Mouse (Mus musculus) gastrocnemius, adult 2 months (tissue): Measurements from ENCODE around the gene Efna5. TPM values are rescaled to one million over a fixed set of nuclear protein-coding genes. Genes with fewer than 3 reads are reported as not detected.

ENCODE experiments used
- DNase-seq: peaks from one replicate; pipeline ENCODE4 v3.0.0; 2022
- H3K27ac ChIP-seq: fragments of 200-600 bp; 2 replicates; pipeline ENCODE4 v1.8.1; 2022; ENCODE audit warnings: mild to moderate bottlenecking
- H3K4me3 ChIP-seq: fragments of 200-600 bp; 2 replicates; pipeline ENCODE4 v1.8.1; 2022; ENCODE audit warnings: mild to moderate bottlenecking, moderate library complexity
- CTCF ChIP-seq: fragments of 200-600 bp; IDR thresholded peaks from 2 replicates; pipeline ENCODE4 v1.8.1; 2022; ENCODE audit warnings: antibody characterized with exemption, mild to moderate bottlenecking, moderate library complexity
- intact Hi-C: fragments of 180-260 bp; cut with DNase I; formaldehyde crosslinking; loops from one replicate; pipeline ENCODE4 v1.15.1; 2025
- total RNA-seq, 2 experiments: library from RNA; stranded (reverse); gene quantifications; 2 replicates each; pipeline ENCODE4 v1.2.3; 2021

Gene Efna5
- total RNA-seq, 2 experiments from 2014 or later = 0.13 to 0.86 TPM

DNA sequence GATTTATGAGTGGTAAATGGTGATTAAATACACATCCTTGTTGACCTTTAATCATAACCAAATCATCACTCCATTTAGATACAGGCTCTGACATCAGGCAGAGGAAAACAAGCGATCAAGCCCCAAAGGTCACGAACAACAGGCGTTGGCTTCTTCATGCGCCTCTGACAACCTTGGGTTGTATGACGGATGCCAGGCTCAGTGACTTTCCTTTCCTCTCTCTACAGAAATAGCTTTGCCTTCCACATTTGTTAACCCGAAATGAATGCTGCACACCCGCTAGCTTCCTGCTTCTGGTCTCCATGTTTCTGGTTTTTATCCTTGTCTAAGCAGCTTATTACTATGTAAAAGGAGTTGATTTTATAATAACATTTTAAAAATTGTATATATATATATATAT lies 244.2 kb downstream of the Efna5 start:
- Histone ChIP-seq H3K27ac (no peak overlapping the region), H3K4me3 (no peak overlapping the region)
- DNase-seq = no peak
- intact Hi-C loops = no loop called here
- no peak for TF ChIP-seq CTCF

DNA sequence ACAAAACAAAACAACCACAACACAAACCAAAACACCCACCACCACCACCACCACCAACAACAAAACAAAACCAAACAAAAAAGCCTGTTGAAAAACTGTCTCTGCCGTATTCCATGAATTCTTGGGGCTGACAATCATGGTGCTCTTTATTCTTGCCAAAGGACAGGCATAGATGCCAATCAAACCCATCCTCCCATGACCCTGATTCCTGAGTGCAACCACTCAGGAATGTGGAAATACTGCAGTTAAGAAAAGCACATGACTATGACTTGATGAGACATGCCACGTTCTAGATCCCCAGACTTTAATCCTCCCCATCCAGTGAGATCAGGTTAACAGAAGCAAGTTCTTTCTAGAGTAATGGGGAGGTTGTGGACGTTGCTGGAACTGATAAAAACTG lies 246.2 kb downstream of the Efna5 start:
- no peak overlapping the region for H3K27ac ChIP-seq
- H3K4me3 ChIP-seq = no peak overlapping the region
- TF ChIP-seq CTCF = no peak
- intact Hi-C loops = no loop called here
- no peak for DNase-seq

DNA sequence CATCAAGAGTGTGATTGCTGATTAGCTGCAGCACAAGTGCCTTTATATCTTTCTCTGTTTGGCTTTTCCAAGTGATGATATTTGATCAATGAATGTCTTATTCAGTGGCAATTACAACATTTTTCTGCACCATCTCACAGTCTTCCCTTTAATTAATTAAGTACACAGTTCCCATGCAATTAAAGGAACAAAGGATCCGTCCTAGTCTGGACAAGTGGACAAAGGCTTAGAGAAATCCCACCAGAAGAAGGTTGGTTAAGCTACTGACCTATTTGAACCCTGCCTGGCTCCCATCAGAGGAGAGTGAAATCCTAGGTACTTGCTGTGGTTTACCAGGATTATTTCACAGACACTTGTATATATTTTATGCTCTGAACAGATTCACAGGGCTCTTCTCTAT lies 252.6 kb downstream of the Efna5 start:
- Histone ChIP-seq H3K27ac (no peak overlapping the region), H3K4me3 (no peak overlapping the region)
- TF ChIP-seq CTCF = no peak
- no peak for DNase-seq
- intact Hi-C loops = no loop called here

DNA sequence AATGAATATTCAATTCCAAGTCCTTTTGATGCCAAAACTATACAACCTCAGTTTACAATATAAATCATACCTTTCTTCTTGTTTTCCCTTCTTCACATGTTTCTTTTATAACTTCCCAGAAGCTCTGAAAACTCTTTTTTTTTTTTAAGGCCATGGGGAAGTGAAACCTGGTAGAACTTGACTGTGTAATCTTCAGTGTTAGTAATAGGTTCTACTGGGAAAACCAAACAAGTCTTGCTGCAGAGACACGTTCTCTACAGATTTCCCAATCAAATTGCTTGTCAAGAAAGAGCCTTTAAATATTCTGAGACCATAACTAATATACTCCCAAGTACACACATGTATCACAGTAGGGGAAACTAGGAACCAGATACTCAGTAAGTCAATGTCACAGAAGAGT lies 253.6 kb downstream of the Efna5 start:
- DNase-seq = no peak
- intact Hi-C loops = no loop called here
- Histone ChIP-seq H3K4me3 (no peak overlapping the region), H3K27ac (no peak overlapping the region)
- TF ChIP-seq CTCF = no peak

DNA sequence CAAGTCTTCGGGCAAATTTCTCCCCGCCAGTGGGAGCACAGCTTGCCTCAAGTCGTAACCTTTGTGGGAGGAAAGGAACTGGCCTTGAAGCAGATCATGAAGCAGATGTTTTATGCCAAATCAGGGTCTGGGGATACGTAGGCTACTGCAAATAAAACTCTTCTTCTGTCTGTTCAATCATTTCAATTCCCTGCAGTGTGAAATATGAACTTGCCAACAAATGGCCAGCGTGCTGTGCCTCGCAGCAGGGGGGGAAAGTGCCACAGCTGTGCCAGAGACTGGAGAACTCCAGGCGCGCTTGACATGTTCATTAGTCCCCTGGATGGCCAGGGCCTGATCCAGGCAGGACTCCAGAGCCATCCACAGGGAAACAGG lies 255.5 kb downstream of the Efna5 start:
- DNase-seq = no peak
- H3K27ac ChIP-seq = no peak overlapping the region
- no peak for TF ChIP-seq CTCF
- no peak overlapping the region for H3K4me3 ChIP-seq
- intact Hi-C loops = no loop called here

DNA sequence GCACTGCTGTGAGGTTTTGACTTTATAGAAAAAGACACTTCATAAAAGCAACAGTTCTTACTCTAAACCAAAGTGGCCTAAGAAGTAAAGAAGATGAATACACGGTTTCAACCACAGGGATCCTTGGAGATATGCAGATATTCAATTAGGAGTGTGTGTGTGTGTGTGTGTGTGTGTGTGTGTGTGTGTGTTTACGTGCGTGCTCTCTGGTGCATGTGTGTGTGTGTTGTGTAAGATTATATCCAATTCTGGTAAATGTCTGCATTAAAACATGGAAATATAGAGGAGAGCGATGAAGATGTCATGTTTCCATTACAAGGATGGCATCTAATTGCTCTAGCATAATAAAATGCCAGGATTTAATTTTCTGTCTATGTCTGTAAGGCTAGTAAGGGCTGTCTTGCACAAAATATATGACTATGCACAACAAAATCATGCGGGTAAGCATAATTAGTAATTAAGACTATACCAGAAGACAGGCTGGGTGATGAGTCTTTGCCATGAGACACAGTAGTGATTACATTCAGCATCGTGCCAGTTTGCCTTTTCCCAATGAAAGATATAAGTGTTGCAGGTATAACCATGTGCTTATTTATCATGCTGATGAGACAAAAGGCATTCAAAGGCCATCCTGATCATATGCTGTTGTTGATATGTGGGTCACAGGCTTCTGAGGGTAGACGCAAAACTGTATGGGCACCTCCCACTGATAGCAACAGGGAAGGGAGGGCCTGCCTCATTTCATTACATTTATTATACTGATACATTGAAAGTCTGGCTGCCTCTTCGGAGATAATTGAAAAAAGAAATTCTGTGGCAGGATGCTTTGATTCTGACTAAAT lies 256.1 kb downstream of the Efna5 start:
- no peak for DNase-seq
- Histone ChIP-seq H3K27ac (no peak overlapping the region), H3K4me3 (no peak overlapping the region)
- TF ChIP-seq CTCF = no peak
- intact Hi-C loops = no loop called here

DNA sequence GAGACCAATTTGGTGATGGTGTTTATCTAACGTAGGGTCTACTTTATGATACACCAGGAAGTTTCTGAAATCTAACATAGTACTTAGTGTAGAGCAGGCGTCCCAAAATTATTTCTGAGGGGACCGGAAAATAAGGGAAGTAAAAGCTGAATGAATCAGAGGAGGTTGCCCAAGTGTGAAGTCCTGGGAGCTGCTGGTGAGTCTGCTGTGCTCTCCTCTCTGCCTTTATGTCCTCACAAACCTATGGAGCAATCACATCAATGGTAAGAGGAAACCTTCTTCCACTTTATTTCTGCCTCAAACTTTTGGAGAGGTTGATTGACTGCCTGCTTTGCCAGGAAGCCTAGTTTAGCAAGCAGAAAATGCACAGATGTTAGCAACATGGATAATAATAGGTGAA lies 257.9 kb downstream of the Efna5 start:
- no peak for DNase-seq
- H3K4me3 ChIP-seq = no peak overlapping the region
- TF ChIP-seq CTCF = no peak
- intact Hi-C loops = no loop called here
- no peak overlapping the region for H3K27ac ChIP-seq

DNA sequence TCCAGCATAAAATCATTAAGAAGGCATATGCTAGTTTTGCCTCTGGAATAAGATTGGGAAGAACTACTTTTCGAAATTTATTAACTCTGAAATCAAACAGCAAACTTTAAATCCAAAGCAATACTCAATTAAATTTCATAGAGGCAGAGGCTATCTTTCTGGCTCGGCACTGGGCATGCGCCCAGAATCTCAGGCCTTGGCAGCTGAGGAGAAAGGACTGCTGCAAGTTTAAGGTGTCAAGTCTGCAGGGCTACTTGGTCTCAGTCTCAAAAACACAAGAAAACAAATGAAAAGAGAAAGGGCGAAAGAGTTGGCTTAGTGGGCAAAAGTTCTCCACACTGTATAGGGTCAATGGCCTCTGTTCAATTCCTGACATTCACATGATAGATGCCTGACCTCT lies 258.6 kb downstream of the Efna5 start:
- intact Hi-C loops = no loop called here
- no peak for TF ChIP-seq CTCF
- Histone ChIP-seq H3K4me3 (no peak overlapping the region), H3K27ac (no peak overlapping the region)
- DNase-seq = no peak

DNA sequence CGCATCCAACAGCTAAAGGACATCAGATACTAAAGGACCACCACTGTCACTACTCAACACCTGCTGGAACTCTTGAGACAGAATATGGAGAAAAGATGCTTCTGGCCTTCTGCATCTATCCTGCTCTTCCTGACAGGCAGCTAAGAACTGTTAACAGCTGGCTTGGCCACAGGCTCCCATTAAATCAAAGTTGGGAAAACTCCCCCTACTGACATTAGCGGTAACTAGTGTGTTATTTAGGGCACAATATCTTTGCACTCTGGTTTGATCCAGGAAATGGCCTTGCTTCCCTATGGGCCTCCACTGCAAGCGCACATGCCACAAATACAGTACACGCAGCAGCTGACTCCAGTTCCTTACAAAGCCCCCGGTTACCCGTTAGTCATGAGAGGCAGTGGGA lies 266.0 kb downstream of the Efna5 start:
- no peak for TF ChIP-seq CTCF
- no peak for DNase-seq
- no peak overlapping the region for H3K4me3 ChIP-seq
- intact Hi-C loops = no loop called here
- H3K27ac ChIP-seq = no peak overlapping the region

DNA sequence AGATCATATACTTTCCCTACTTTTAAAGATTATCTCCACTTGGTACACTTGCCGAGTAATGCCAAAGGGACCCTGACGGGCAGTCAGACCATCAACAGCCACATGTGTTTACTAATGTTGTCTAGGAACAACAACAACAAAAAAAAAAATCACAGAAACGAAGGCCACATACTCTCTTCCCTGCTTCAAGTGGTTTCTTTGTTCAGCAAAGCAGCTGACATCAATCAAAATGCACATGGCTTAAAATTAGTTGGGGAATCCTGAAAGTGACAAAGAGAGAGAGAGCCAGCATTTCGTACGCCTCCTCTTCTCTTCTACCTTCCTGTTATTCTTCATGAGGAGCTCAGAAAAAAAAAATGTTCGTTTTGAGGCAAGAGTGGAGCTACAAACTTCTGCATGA lies 266.4 kb downstream of the Efna5 start:
- H3K27ac ChIP-seq = no peak overlapping the region
- H3K4me3 ChIP-seq = no peak overlapping the region
- intact Hi-C loops = no loop called here
- DNase-seq = no peak
- no peak for TF ChIP-seq CTCF

DNA sequence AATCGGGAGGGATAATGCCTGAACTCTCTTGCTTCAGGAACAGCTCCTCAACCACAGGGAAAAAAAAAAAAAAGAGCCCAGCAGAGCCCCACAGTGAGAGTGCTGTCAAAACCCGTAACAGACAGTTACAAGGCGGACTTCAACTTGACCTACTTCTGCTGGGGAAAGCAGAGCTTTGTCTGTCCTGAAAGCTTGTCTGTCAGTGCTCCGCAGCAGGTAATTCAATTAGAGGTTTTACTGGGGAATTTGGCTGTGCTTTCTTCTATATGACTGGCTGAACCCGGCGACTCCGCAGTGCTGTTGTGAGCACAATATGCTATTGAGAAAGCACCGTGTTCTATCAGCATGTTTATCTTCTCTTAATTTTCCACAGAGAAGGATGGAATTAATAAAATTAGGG lies 266.9 kb downstream of the Efna5 start:
- no peak for TF ChIP-seq CTCF
- Histone ChIP-seq H3K4me3 (no peak overlapping the region), H3K27ac (no peak overlapping the region)
- DNase-seq = no peak
- intact Hi-C loops = no loop called here

DNA sequence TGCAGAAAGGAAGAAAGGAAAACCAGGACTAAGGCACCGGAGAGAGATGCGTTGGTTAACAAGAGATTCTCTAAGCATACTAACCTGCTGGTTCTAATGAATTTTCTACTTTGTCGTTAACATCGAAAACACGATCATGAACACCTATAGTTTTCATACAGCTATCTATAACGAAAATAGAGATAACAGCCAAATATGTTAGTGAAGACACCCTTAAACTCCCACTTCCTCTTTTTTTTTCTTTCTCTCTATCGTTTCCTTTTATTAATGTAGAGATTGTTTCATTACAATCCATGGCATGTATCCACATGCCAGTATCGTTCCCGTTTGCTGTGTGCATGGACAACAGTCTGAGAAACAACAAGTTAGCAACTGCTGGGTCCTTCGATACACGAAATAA lies 267.9 kb downstream of the Efna5 start:
- no peak for TF ChIP-seq CTCF
- intact Hi-C loops = no loop called here

DNA sequence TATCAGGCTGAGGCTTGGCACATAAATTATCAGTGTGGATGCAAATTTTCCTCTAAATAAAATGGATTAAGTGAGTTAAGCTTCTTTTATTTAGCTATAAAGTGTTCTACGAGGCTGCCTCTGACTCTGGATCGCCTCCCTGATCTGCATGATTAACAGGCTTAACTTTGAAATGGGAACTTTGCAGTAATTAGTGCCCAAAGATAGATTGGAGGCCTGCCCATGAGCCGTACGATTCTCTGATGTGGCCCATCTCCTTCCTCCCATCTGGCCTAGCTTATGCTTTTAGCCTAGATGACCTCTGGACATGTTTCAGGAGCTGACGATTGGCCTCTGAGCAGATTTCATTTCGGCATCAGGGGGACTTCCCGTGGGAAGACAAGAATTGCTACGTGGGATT lies 273.0 kb downstream of the Efna5 start:
- intact Hi-C loops = no loop called here
- Histone ChIP-seq H3K4me3 (no peak overlapping the region), H3K27ac (no peak overlapping the region)
- TF ChIP-seq CTCF = no peak
- DNase-seq = no peak

More for the DNA sequence above, 267.9 kb downstream of the Efna5 start:
- Histone ChIP-seq H3K4me3 (no peak overlapping the region), H3K27ac (no peak overlapping the region)
- no peak for DNase-seq

DNA sequence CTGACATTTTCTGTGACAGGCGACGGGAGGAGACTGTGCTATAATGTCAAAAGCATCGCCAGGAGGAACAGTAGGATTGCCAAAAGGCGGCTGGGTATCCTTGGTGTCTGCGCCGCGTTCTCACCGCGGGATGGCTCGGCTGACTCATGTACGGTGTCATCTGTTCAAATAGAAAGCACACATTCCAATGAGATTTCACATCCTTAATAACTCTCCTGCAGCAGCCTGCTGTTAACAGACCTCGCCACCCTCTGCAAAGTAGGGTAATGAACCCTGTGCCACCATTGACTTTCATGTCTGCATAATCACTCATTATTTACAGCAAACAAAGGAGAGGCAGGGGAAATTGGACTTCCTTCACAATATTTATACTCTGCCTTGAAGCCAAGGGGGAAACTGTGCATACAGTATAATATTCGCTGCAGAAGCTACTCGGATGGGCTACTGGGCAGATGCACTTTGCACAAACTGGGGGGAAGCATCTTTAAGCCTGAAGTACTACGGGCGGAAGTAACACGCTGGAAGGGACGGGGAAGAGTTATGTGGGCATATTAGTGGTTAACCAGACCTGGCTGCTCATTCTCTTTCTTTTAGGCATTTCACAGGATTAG lies 273.7 kb downstream of the Efna5 start:
- H3K4me3 ChIP-seq = 0 out of 2 replicates have a peak overlapping the region, but pooled peaks have one; percentile 9
- intact Hi-C loops = no loop called here
- DNase-seq = no peak
- no peak for TF ChIP-seq CTCF
- no peak overlapping the region for H3K27ac ChIP-seq
